Mouse (Mus musculus): Measurements from ENCODE around the gene Ece1.

DNA sequence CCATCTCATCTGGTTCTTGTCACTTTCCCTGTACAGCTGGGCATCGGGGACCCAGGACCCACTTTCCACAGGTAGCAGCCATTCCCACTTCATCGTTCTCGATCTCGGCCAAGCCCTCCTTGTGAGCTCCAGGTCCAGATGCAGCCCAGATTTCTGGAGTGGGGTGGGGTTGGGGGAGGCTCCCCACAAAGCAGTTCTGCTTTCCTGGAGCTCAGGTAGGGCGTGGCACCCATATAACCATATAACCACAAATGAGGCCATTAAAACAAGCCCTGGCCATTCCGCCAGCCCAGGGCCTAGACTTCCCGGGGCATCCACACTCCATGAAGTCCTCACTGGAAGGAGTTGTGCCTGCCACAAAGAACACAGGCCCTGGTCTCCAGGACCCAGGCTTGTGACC, 46.5 kb downstream of the Ece1 start:
- TF ChIP-seq ETS1 (IDR thresholded peaks at IDR 0.05; ENCODE audit: low read depth, low read length) = no peak
- TF ChIP-seq CTCF (IDR thresholded peaks at IDR 0.05 in 2 of 3, conservative IDR thresholded peaks at IDR 0.05 in 1 of 3; ENCODE audit: control insufficient read depth in 1 of 3, insufficient read depth in 1 of 3, low read depth in 2 of 3, low read length in 3 of 3, poor library complexity in 1 of 3, severe bottlenecking in 1 of 3) = no peak
- no peak for TF ChIP-seq NRF1 (IDR thresholded peaks at IDR 0.05; ENCODE audit: insufficient read depth, low read depth, low read length, poor library complexity, severe bottlenecking)
- TF ChIP-seq GATA1 (IDR thresholded peaks at IDR 0.05; ENCODE audit: low read depth, low read length) = no peak
- no peak for TF ChIP-seq ZC3H11A (IDR thresholded peaks at IDR 0.05; ENCODE audit: low read depth, low read length)
- TF ChIP-seq MAX (IDR thresholded peaks at IDR 0.05; ENCODE audit: low read length) = no peak
- TF ChIP-seq HCFC1 (IDR thresholded peaks at IDR 0.05; ENCODE audit: low read depth, low read length) = no peak
- TF ChIP-seq MEF2A (IDR thresholded peaks at IDR 0.05; ENCODE audit: extremely low read depth, insufficient replicate concordance, low read depth, low read length, poor library complexity, severe bottlenecking) = no peak
- TF ChIP-seq POLR2AphosphoS2 (IDR thresholded peaks at IDR 0.05; ENCODE audit: low read length) = no peak
